Mouse (Mus musculus): ENCODE measurements around the gene Ldhd. TPM values are rescaled to one million over a fixed set of nuclear protein-coding genes. Genes with fewer than 3 reads are reported as not detected.

The Ldhd gene
- polyA plus RNA-seq, 1 experiment, result 9.4 TPM

DNA sequence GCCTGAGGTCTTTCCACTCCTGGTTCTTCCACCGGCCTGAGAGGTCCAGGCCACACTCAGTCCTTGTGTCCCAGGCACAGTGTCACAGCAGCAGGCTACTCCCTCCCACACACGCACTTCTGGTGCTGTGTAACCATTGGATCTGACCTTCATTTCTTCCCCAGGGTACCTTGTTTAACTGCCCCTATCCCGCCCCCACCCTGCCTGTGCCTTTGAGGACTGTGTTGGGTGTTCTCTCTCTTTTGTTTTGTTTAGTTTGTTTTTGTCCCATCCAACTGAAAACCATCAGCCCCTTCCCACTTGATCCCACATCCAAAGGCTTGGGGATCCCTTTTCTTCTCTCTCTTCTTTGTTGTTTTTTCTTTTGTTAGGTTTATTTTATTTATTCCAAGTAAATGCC lies 8.1 kb downstream of the Ldhd start:
- peaks cover 28% of the 10 kb centered on the region for H3K4me1 ChIP-seq (ENCODE audit: control insufficient read depth, insufficient read depth, low read length)
- DNase-seq, result no peak
- no peak overlapping the region for H3K4me3 ChIP-seq (replicated peaks; ENCODE audit: extremely low read depth, low read depth, low read length)
- TF ChIP-seq CTCF (IDR thresholded peaks at IDR 0.05; ENCODE audit: insufficient read depth, low read length) (no peak), POLR2A (IDR thresholded peaks at IDR 0.05; ENCODE audit: borderline replicate concordance, extremely low read depth, low read depth, low read length) (no peak)
- WGBS, result 82% methylated on average over 3 of the region's 3 CpGs

DNA sequence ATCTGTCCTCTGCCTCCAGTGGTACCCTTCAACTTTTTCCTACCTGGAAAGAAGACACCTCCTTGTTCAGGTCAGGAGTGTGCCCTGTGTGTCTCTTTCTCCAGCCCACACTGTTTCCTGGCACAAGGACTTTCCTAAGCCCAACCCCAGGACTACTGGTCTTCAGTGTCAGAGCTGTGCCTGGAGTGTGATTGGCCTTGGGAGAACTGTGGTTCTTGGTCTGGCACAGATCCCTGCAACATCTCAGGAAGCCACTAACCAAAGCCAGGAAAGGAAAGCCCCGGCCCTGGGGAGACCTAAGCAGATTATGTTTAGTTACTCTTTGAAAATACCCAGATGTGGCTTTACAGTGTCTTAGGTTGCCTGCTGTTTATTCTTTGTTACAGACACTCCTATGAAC lies 10.2 kb downstream of the Ldhd start:
- H3K4me3 ChIP-seq (replicated peaks; ENCODE audit: extremely low read depth, low read depth, low read length), result no peak overlapping the region
- 3% methylated on average over 1 of the region's 1 CpGs for WGBS
- DNase-seq, result no peak

DNA sequence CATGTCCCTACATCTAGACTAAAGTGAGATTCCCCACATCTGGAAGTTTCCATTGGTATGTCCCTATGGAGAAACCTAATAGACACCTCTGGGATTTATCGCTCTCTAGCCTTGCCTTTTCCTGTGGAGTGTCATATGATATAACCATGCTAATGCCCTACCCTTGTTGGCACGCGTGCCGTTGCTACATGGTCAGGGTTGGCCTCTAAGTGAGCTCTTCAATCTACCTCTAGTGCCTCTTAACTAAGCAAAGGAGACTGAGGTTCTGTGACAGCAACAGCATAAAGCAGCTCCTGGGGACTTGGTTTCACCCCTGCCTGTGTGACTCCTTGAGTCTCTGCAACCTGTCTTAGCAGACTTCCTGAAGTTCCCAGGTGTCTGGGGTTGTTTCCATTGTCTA lies 11.9 kb downstream of the Ldhd start:
- Histone ChIP-seq H3K4me1 (ENCODE audit: control insufficient read depth, insufficient read depth, low read length) (peaks cover 24% of the 10 kb centered on the region), H3K4me3 (replicated peaks; ENCODE audit: extremely low read depth, low read depth, low read length) (no peak overlapping the region)
- DNase-seq, result peak; percentile 38
- 65% methylated on average over 4 of the region's 4 CpGs for WGBS
- no peak for TF ChIP-seq POLR2A (IDR thresholded peaks at IDR 0.05; ENCODE audit: borderline replicate concordance, extremely low read depth, low read depth, low read length)
- TF ChIP-seq CTCF (IDR thresholded peaks at IDR 0.05; ENCODE audit: insufficient read depth, low read length), result no peak

More for the DNA sequence above, 10.2 kb downstream of the Ldhd start:
- TF ChIP-seq POLR2A (IDR thresholded peaks at IDR 0.05; ENCODE audit: borderline replicate concordance, extremely low read depth, low read depth, low read length) (no peak), CTCF (IDR thresholded peaks at IDR 0.05; ENCODE audit: insufficient read depth, low read length) (no peak)
- peaks cover 32% of the 10 kb centered on the region for H3K4me1 ChIP-seq (ENCODE audit: control insufficient read depth, insufficient read depth, low read length)

DNA sequence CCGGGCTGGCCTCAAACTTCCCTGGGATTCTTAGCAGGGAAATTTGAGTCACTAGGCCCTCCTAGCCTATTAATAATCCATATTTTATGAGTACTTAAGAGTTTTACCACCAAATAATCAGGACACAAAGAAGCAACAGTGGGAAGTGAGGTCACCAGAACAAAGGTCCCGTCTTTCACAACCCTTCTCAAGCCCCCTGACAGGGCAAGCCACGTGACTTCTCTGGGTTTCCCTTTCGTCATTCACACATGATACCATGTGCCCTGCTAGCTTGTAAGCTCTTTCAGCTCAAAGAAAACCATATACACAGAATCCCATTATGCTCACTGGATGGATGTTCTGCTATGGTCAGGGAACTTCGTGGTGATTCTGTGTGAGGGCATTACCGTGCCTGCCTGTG lies 12.4 kb downstream of the Ldhd start:
- TF ChIP-seq CTCF (IDR thresholded peaks at IDR 0.05; ENCODE audit: insufficient read depth, low read length) (no peak), POLR2A (IDR thresholded peaks at IDR 0.05; ENCODE audit: borderline replicate concordance, extremely low read depth, low read depth, low read length) (no peak)

DNA sequence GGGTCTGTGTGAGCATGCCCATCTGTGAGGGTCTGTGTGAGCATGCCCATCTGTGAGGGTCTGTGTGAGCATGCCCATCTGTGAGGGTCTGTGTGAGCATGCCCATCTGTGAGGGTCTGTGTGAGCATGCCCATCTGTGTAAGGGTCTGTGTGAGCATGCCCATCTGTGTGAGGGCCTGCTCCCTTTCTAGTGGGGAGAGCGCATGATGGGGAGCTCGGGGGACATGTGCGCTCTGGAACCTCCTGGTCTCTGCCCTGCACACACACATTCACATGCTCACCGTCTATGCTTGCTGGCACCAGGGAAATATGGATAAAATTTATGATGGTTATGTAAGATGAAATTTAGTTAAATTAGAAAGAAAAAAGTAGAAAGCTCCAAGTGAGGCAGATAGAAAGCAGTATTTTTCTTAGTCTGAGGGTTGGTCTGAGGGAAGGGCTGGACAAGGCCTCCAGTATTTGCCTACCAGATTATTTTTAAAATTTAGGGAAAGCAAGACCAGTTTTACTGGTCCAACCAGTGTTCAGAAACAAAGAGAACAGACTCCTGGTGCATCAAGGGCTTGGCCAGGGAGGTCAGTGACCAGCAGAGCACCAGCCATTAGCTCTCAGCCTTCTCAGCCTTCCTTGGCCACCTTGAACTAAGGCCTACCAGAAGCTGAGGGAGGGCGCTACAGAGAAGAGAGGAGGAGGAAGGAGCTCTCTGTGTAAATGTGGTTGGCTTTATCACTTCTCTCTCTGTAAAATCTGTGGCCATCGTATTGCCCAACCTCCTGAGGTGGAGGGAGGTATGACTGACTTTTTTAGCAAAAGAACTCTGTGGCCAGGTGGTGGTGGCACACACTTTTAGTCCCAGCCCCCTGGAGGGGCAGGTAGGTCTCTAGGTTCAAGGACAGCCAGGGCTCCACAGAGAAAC lies 15.1 kb downstream of the Ldhd start:
- Histone ChIP-seq H3K4me3 (replicated peaks; ENCODE audit: extremely low read depth, low read depth, low read length) (no peak overlapping the region), H3K4me1 (ENCODE audit: control insufficient read depth, insufficient read depth, low read length) (peaks cover 20% of the 10 kb centered on the region)
- 76% methylated on average over 6 of the region's 6 CpGs for WGBS
- no peak for TF ChIP-seq POLR2A (IDR thresholded peaks at IDR 0.05; ENCODE audit: borderline replicate concordance, extremely low read depth, low read depth, low read length)
- TF ChIP-seq CTCF (IDR thresholded peaks at IDR 0.05; ENCODE audit: insufficient read depth, low read length), result no peak
- no peak for DNase-seq

More for the DNA sequence above, 12.4 kb downstream of the Ldhd start:
- no peak for DNase-seq
- 53% methylated on average over 6 of the region's 6 CpGs for WGBS
- H3K4me3 ChIP-seq (replicated peaks; ENCODE audit: extremely low read depth, low read depth, low read length), result no peak overlapping the region
- peaks cover 24% of the 10 kb centered on the region for H3K4me1 ChIP-seq (ENCODE audit: control insufficient read depth, insufficient read depth, low read length)

DNA sequence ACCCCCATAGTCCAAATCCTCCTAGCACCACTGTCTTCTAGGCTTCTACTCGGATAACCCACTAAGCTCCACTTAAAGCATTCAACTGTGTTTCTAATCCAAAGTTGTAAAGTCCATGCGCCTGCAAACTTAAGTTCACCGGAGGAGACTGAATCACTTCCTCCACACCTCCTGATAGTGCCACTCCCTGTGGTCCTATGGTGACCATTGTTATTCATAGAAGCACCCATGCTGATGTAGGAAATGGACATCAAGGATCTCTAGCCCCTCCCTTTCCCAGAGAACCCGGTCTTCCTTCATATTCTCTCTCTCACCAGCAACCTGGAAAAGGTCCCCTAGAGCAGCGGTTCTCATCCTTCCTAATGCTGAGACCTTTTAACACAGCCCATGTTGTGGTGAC lies 17.0 kb downstream of the Ldhd start:
- TF ChIP-seq POLR2A (IDR thresholded peaks at IDR 0.05; ENCODE audit: borderline replicate concordance, extremely low read depth, low read depth, low read length) (no peak), CTCF (IDR thresholded peaks at IDR 0.05; ENCODE audit: insufficient read depth, low read length) (no peak)
- no peak overlapping the region for H3K4me3 ChIP-seq (replicated peaks; ENCODE audit: extremely low read depth, low read depth, low read length)
- peaks cover 12% of the 10 kb centered on the region for H3K4me1 ChIP-seq (ENCODE audit: control insufficient read depth, insufficient read depth, low read length)
- DNase-seq, result no peak
- 55% methylated on average over 5 of the region's 5 CpGs for WGBS

DNA sequence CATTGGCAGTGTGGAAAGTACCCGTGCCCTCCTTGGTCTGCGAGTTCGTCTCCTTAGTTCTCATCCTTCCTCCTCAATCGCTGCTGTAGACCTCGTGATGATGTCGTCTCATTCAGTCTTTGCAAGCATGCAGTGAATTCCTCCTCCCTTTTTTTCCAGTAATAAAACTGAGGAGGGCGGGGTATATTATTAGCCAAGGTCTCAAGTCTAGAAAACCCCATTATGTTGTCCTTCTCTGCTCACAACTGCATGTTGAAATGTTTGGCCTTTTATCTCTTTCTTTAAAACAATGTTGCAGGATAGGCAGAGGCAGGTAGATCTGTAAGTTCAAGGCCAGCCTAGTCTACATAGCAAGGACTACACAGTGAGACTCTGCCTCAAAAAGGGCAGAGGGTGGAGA lies 22.8 kb downstream of the Ldhd start:
- Histone ChIP-seq H3K4me1 (ENCODE audit: control insufficient read depth, insufficient read depth, low read length) (peaks cover 6% of the 10 kb centered on the region), H3K4me3 (replicated peaks; ENCODE audit: extremely low read depth, low read depth, low read length) (no peak overlapping the region)
- WGBS, result 85% methylated on average over 7 of the region's 7 CpGs
- no peak for DNase-seq
- no peak for TF ChIP-seq POLR2A (IDR thresholded peaks at IDR 0.05; ENCODE audit: borderline replicate concordance, extremely low read depth, low read depth, low read length)
- no peak for TF ChIP-seq CTCF (IDR thresholded peaks at IDR 0.05; ENCODE audit: insufficient read depth, low read length)

DNA sequence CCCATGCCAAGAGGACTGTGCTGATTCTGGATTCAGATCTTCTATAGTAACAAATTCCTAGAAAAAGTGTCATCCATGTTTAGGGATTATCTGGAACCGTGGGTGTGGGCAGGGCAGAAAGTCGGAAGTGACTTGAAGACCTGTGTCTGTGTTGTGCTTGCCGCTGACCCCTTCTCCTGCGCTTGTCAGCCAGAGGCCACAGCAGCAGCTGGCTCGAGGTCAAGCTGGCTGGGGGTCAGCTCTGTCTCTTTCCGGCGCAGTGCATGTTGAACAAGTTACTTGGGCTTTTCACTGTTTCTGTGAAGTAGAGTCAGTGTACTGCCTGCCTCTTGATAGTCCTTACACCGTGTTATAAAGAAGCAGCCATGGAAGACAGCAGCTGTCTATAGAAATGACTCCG lies 23.2 kb downstream of the Ldhd start:
- whole genome bisulfite sequencing, result 80% methylated on average over 9 of the region's 9 CpGs
- no peak overlapping the region for H3K4me3 ChIP-seq (replicated peaks; ENCODE audit: extremely low read depth, low read depth, low read length)
- TF ChIP-seq CTCF (IDR thresholded peaks at IDR 0.05; ENCODE audit: insufficient read depth, low read length), result no peak
- TF ChIP-seq POLR2A (IDR thresholded peaks at IDR 0.05; ENCODE audit: borderline replicate concordance, extremely low read depth, low read depth, low read length), result no peak
- DNase-seq, result no peak
- peaks cover 6% of the 10 kb centered on the region for H3K4me1 ChIP-seq (ENCODE audit: control insufficient read depth, insufficient read depth, low read length)

DNA sequence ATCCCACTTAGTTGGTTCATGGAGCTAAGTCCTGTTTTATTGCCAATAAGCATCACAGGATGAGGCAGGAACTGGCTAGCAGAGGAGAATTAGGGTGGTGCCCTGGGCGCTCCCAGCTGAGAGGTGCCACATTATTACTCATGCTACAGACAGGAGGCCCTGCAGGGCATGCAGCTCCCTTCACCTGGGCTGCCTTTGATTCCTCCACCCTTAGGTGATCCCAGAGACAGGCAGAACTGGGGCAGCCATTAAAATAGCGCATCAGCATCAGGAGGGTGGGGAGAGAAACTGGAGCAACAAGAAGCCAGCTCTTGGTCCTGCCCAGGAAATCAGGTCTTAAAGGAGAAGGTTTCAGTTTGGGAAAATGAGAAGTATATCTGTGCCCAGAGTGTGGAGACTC lies 25.2 kb downstream of the Ldhd start:
- Histone ChIP-seq H3K4me1 (ENCODE audit: control insufficient read depth, insufficient read depth, low read length) (peaks cover 7% of the 10 kb centered on the region), H3K4me3 (replicated peaks; ENCODE audit: extremely low read depth, low read depth, low read length) (no peak overlapping the region)
- 78% methylated on average over 2 of the region's 2 CpGs for WGBS
- no peak for DNase-seq
- TF ChIP-seq CTCF (IDR thresholded peaks at IDR 0.05; ENCODE audit: insufficient read depth, low read length) (no peak), POLR2A (IDR thresholded peaks at IDR 0.05; ENCODE audit: borderline replicate concordance, extremely low read depth, low read depth, low read length) (no peak)

DNA sequence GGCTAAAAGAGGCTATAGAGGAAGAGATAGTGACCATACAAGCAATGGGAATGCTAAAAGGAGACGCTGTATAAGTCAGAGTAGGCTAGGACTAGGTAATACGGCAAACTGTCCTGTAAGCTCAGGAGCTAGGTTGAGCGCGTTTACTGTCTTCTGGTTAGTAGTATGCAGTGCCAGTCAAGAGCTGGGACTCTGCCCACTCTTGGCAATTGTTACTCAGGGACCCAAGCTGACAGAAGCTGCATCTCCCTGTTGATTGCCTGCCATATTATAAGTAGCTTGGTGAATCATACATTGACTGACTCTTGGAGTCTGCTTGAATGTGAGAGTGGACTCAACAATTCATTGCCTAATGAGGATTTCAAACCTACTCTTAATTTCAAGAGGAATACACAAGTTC lies 28.1 kb downstream of the Ldhd start:
- Histone ChIP-seq H3K4me1 (ENCODE audit: control insufficient read depth, insufficient read depth, low read length) (peaks cover 20% of the 10 kb centered on the region), H3K4me3 (replicated peaks; ENCODE audit: extremely low read depth, low read depth, low read length) (no peak overlapping the region)
- TF ChIP-seq CTCF (IDR thresholded peaks at IDR 0.05; ENCODE audit: insufficient read depth, low read length) (no peak), POLR2A (IDR thresholded peaks at IDR 0.05; ENCODE audit: borderline replicate concordance, extremely low read depth, low read depth, low read length) (no peak)
- no peak for DNase-seq
- WGBS, result 90% methylated on average over 4 of the region's 4 CpGs

All from lung, adult 2 months (tissue).